8 mouse cellular contexts compared by ENCODE assay signal in the genomic region with DNA sequence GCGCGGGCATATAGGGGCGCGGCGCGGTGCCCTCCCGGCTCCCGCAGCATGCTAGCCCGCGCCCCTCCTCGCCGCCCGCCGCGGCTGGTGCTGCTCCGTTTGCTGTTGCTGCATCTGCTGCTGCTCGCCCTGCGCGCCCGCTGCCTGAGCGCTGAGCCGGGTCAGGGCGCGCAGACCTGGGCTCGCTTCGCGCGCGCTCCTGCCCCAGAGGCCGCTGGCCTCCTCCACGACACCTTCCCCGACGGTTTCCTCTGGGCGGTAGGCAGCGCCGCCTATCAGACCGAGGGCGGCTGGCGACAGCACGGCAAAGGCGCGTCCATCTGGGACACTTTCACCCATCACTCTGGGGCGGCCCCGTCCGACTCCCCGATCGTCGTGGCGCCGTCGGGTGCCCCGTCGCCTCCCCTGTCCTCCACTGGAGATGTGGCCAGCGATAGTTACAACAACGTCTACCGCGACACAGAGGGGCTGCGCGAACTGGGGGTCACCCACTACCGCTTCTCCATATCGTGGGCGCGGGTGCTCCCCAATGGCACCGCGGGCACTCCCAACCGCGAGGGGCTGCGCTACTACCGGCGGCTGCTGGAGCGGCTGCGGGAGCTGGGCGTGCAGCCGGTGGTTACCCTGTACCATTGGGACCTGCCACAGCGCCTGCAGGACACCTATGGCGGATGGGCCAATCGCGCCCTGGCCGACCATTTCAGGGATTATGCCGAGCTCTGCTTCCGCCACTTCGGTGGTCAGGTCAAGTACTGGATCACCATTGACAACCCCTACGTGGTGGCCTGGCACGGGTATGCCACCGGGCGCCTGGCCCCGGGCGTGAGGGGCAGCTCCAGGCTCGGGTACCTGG. TPM values are rescaled to one million over a fixed set of nuclear protein-coding genes. Genes with fewer than 3 reads are reported as not detected.
A peak's percentile ranks its signal among the peaks of the same experiment; 100 is the strongest.
DNase-seq lines count a peak whose midpoint lies in the region; ATAC-seq and TF ChIP-seq lines count a peak whose summit lies in the region.

No protein-coding gene starts in this region.

- peaks cover 16% of the 10 kb centered on the region for H3K27me3 ChIP-seq in lung, postnatal 0 days (replicated peaks; ENCODE audit: insufficient read depth, low read length)

- no peaks in the 10 kb centered on the region for H3K36me3 ChIP-seq in lung, postnatal 0 days (ENCODE audit: insufficient read depth, low read length)

- no peaks in the 10 kb centered on the region for H3K9me3 ChIP-seq in lung, postnatal 0 days (ENCODE audit: low read length)

- H3K4me1 ChIP-seq in lung, postnatal 0 days (ENCODE audit: insufficient read depth, low read depth, low read length) = peaks cover 7% of the 10 kb centered on the region; the same call in 1 of the 2 replicates

- TF ChIP-seq CTCF in brain, embryonic 14.5 days (IDR thresholded peaks at IDR 0.05; ENCODE audit: borderline replicate concordance, extremely low read depth, insufficient read depth, insufficient read length) = no peak
- TF ChIP-seq CTCF in lung, postnatal 0 days (IDR thresholded peaks at IDR 0.05) = peak; percentile 50

- peak; percentile 69 for ATAC-seq in lung, postnatal 0 days

- DNase-seq in adrenal gland, postnatal 10 days = peak; percentile 51
- DNase-seq in adrenal gland, adult 18-20 months (ENCODE audit: low spot score in 2 of 2) = no peak
- peak; percentile 56 for DNase-seq in brain, embryonic 14.5 days (ENCODE audit: low read depth)
- peak; percentile 13 for DNase-seq in gastrocnemius, postnatal 25 days
- peak; percentile 64 to 68 for DNase-seq in kidney, adult 8-10 months
- peak; percentile 45 for DNase-seq in lung, postnatal 0 days (ENCODE audit: low spot score)
- DNase-seq in retina, postnatal 7 days (ENCODE audit: low read depth, low spot score) = peak; percentile 13
- no peak for DNase-seq in cerebellum, adult 8-10 months

- H3K4me3 ChIP-seq in lung, postnatal 0 days (ENCODE audit: low read depth, low read length) = peak overlapping the region; percentile 42

- no peak for TF ChIP-seq EP300 in lung, postnatal 0 days (IDR thresholded peaks at IDR 0.05)

- WGBS in lung, postnatal 0 days = 5% methylated on average over 74 of the region's 89 CpGs

- peak overlapping the region; percentile 71 for H3K4me2 ChIP-seq in lung, postnatal 0 days (replicated peaks; ENCODE audit: low read depth, low read length)

- no peak overlapping the region for H3K27ac ChIP-seq in lung, postnatal 0 days (ENCODE audit: low read length)

- H3K9ac ChIP-seq in lung, postnatal 0 days (replicated peaks; ENCODE audit: low read depth) = no peak overlapping the region

- no peak for TF ChIP-seq POLR2A in brain, embryonic 14.5 days (IDR thresholded peaks at IDR 0.05; ENCODE audit: borderline replicate concordance, extremely low read depth, insufficient read depth, insufficient read length, poor library complexity, severe bottlenecking)

RNA-seq across cellular contexts. Expression of gene Kl, which starts 0.5 kb away (rescaled TPM):
- total RNA-seq in adrenal gland, postnatal 10 days (2021) = under 1 TPM; 0.24 TPM
- under 1 TPM; 0.06 to 0.23 TPM for total RNA-seq in adrenal gland, adult 18-20 months (2021)
- 0.30 and 0.90 TPM in 2 replicates for polyA plus RNA-seq in brain, embryonic 14.5 days (2012; rRNA removed)
- under 1 TPM; 0.56 to 0.74 TPM for total RNA-seq in gastrocnemius, postnatal 25 days (2021)
- 0.05 and 0.14 TPM in 2 replicates for polyA plus RNA-seq in lung, postnatal 0 days (2015; fragmentation: Nextera tagmentation; extraction: Ambion mirVana)

Comparison
In these comparisons a context has a peak if more than half of its experiments do, and no peak if none do; other contexts are left out.
1. DNase-seq: peak in adrenal gland, postnatal 10 days (single experiment), brain, embryonic 14.5 days (single experiment), gastrocnemius, postnatal 25 days (single experiment), kidney, adult 8-10 months (2 of 2), lung, postnatal 0 days (single experiment) and retina, postnatal 7 days (single experiment); none in adrenal gland, adult 18-20 months (0 of 2) and cerebellum, adult 8-10 months (single experiment).